Mouse (Mus musculus): Measurements from ENCODE around the gene Slc23a4. TPM values are rescaled to one million over a fixed set of nuclear protein-coding genes. Genes with fewer than 3 reads are reported as not detected.

The Slc23a4 gene
- polyA plus RNA-seq, 1 experiment = not detected

- no peak overlapping the region for H3K27ac ChIP-seq (ENCODE audit: insufficient read depth, low read depth, low read length)
- no peaks in the 10 kb centered on the region for H3K4me1 ChIP-seq (ENCODE audit: control insufficient read depth, insufficient read depth, low read length)
- TF ChIP-seq POLR2A (IDR thresholded peaks at IDR 0.05; ENCODE audit: insufficient read depth, low read depth, low read length) = no peak
- no peak for TF ChIP-seq CTCF (IDR thresholded peaks at IDR 0.05; ENCODE audit: insufficient read depth, low read depth, low read length)
- WGBS = 74% methylated on average over 3 of the region's 3 CpGs
- H3K4me3 ChIP-seq (ENCODE audit: insufficient read depth, low read depth, low read length) = no peak overlapping the region
Observed at GRCm38 (mm10) chr6:34971181-34971580, 17.0 kb downstream of the Slc23a4 start.

GRCm38 (mm10) chr6:34965819-34966539 is 22.2 kb downstream of the Slc23a4 start:
- TF ChIP-seq POLR2A (IDR thresholded peaks at IDR 0.05; ENCODE audit: insufficient read depth, low read depth, low read length) = no peak
- no peak for TF ChIP-seq CTCF (IDR thresholded peaks at IDR 0.05; ENCODE audit: insufficient read depth, low read depth, low read length)
- Histone ChIP-seq H3K4me3 (ENCODE audit: insufficient read depth, low read depth, low read length) (no peak overlapping the region), H3K4me1 (ENCODE audit: control insufficient read depth, insufficient read depth, low read length) (no peaks in the 10 kb centered on the region), H3K27ac (ENCODE audit: insufficient read depth, low read depth, low read length) (no peak overlapping the region)
- 92% methylated on average over 6 of the region's 6 CpGs for WGBS

GRCm38 (mm10) chr6:34964550-34964949 is 23.7 kb downstream of the Slc23a4 start:
- WGBS = 90% methylated on average over 2 of the region's 2 CpGs
- no peaks in the 10 kb centered on the region for H3K4me1 ChIP-seq (ENCODE audit: control insufficient read depth, insufficient read depth, low read length)
- TF ChIP-seq CTCF (IDR thresholded peaks at IDR 0.05; ENCODE audit: insufficient read depth, low read depth, low read length) (no peak), POLR2A (IDR thresholded peaks at IDR 0.05; ENCODE audit: insufficient read depth, low read depth, low read length) (no peak)
- H3K27ac ChIP-seq (ENCODE audit: insufficient read depth, low read depth, low read length) = no peak overlapping the region
- H3K4me3 ChIP-seq (ENCODE audit: insufficient read depth, low read depth, low read length) = no peak overlapping the region

- 90% methylated on average over 7 of the region's 7 CpGs for WGBS
Observed at GRCm38 (mm10) chr6:34959131-34959530, 29.1 kb downstream of the Slc23a4 start.

GRCm38 (mm10) chr6:34955862-34956241 is 32.4 kb downstream of the Slc23a4 start:
- Histone ChIP-seq H3K4me1 (ENCODE audit: control insufficient read depth, insufficient read depth, low read length) (no peaks in the 10 kb centered on the region), H3K4me3 (ENCODE audit: insufficient read depth, low read depth, low read length) (no peak overlapping the region), H3K27ac (ENCODE audit: insufficient read depth, low read depth, low read length) (no peak overlapping the region)
- WGBS = 43% methylated on average over 8 of the region's 8 CpGs
- no peak for TF ChIP-seq POLR2A (IDR thresholded peaks at IDR 0.05; ENCODE audit: insufficient read depth, low read depth, low read length)
- no peak for TF ChIP-seq CTCF (IDR thresholded peaks at IDR 0.05; ENCODE audit: insufficient read depth, low read depth, low read length)

More at GRCm38 (mm10) chr6:34959131-34959530, 29.1 kb downstream of the Slc23a4 start:
- H3K4me1 ChIP-seq (ENCODE audit: control insufficient read depth, insufficient read depth, low read length) = no peaks in the 10 kb centered on the region
- no peak overlapping the region for H3K4me3 ChIP-seq (ENCODE audit: insufficient read depth, low read depth, low read length)
- no peak for TF ChIP-seq POLR2A (IDR thresholded peaks at IDR 0.05; ENCODE audit: insufficient read depth, low read depth, low read length)
- TF ChIP-seq CTCF (IDR thresholded peaks at IDR 0.05; ENCODE audit: insufficient read depth, low read depth, low read length) = no peak
- H3K27ac ChIP-seq (ENCODE audit: insufficient read depth, low read depth, low read length) = no peak overlapping the region

GRCm38 (mm10) chr6:34954926-34955861 is 33.0 kb downstream of the Slc23a4 start:
- no peak overlapping the region for H3K4me3 ChIP-seq (ENCODE audit: insufficient read depth, low read depth, low read length)

GRCm38 (mm10) chr6:34951956-34952667 is 36.1 kb downstream of the Slc23a4 start:
- WGBS = 75% methylated on average over 7 of the region's 7 CpGs
- TF ChIP-seq POLR2A (IDR thresholded peaks at IDR 0.05; ENCODE audit: insufficient read depth, low read depth, low read length) = no peak
- no peak for TF ChIP-seq CTCF (IDR thresholded peaks at IDR 0.05; ENCODE audit: insufficient read depth, low read depth, low read length)
- H3K27ac ChIP-seq (ENCODE audit: insufficient read depth, low read depth, low read length) = no peak overlapping the region
- H3K4me1 ChIP-seq (ENCODE audit: control insufficient read depth, insufficient read depth, low read length) = peaks cover 4% of the 10 kb centered on the region; the same call in 1 of the 2 replicates
- H3K4me3 ChIP-seq (ENCODE audit: insufficient read depth, low read depth, low read length) = no peak overlapping the region

More at GRCm38 (mm10) chr6:34954926-34955861, 33.0 kb downstream of the Slc23a4 start:
- 50% methylated on average over 18 of the region's 18 CpGs for WGBS
- no peaks in the 10 kb centered on the region for H3K4me1 ChIP-seq (ENCODE audit: control insufficient read depth, insufficient read depth, low read length)
- TF ChIP-seq POLR2A (IDR thresholded peaks at IDR 0.05; ENCODE audit: insufficient read depth, low read depth, low read length) (no peak), CTCF (IDR thresholded peaks at IDR 0.05; ENCODE audit: insufficient read depth, low read depth, low read length) (no peak)
- H3K27ac ChIP-seq (ENCODE audit: insufficient read depth, low read depth, low read length) = no peak overlapping the region

GRCm38 (mm10) chr6:34951518-34951917 is 36.7 kb downstream of the Slc23a4 start:
- Histone ChIP-seq H3K4me3 (ENCODE audit: insufficient read depth, low read depth, low read length) (no peak overlapping the region), H3K4me1 (ENCODE audit: control insufficient read depth, insufficient read depth, low read length) (peaks cover 4% of the 10 kb centered on the region; the same call in 1 of the 2 replicates), H3K27ac (ENCODE audit: insufficient read depth, low read depth, low read length) (no peak overlapping the region)
- WGBS = 91% methylated on average over 7 of the region's 7 CpGs
- TF ChIP-seq POLR2A (IDR thresholded peaks at IDR 0.05; ENCODE audit: insufficient read depth, low read depth, low read length) (no peak), CTCF (IDR thresholded peaks at IDR 0.05; ENCODE audit: insufficient read depth, low read depth, low read length) (no peak)

Data from olfactory bulb, adult 2 months (tissue).